Mouse (Mus musculus): Measurements from ENCODE around the gene 1700025G04Rik.

The 1700025G04Rik gene

DNA sequence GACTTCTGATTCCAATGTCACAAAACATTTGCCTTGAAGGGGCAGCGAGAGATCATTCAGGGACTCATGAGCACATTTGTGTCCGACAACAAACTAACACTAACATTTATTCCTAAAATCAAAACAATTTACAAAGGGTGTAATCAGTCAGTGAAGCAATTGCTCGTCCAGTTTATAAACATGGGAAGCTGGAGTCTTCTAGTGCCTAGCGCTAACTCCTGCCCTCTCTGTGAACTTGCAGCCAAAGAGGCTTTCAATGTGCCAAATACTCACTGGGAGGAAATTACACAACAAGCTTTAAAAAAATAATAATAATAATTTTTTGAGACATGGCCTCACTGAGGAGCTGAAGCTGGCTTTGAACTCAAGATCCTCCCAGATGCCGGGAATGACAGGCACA is 57.8 kb downstream of the 1700025G04Rik start:
- peak; percentile 86 for DNase-seq (ENCODE audit: low spot score)

DNA sequence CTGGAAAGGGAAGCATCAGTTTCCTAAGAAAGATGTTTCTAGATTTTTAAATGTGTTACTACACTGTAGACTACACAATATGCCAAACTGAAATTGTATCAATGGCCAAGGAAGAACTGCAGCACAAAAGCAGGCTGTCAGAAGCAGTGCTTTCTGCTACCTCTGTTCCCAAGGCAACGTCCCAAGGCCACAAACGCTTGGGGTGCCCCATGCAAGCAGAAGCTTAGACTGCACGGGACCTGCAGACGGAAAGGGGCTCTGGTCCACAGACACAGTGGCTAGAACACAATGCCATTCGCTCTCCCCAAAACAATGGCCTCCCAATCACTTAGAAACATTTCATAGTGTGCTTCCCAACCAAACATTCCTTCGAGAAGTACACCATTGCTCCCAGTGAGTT is 59.4 kb downstream of the 1700025G04Rik start:
- DNase-seq (ENCODE audit: low spot score): no peak

DNA sequence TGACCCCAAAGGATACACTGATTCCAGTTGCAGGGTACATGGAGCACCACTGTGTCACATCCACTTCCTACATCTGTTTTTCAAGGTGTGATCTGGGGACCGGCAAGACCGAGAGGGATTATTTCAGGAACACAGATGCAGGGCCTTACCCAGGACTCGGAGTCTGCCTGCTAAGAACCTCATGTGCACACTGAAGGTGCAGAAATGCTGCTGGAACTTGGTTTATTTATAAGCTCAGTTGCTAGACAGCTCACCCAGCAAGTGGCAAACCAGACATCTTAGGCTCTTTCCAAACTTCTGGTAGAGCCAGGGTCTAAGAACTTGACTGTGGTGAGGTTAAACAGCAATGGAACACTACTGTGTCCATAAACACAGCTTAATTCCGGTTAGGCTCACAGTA is 61.2 kb downstream of the 1700025G04Rik start:
- no peak for DNase-seq (ENCODE audit: low spot score)

DNA sequence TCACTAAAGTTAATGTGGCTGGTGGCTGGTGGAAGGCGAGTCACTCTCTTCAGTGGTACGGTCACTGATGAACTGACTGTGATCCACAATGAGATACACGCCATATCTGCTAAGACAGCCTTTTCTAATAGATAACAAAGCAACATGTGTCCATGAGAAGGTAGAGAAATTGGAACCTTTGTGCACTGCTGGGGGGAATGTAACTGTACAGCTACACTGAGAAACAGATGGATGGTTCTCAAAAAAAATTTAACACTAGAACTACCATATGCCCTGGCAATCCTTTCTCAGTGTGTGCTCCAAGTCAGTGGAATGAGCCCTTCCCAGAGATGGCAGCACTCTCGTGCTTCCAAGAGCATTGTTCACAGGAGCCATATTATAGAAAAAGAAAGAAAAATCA is 63.2 kb downstream of the 1700025G04Rik start:
- no peak for DNase-seq (ENCODE audit: low spot score)

DNA sequence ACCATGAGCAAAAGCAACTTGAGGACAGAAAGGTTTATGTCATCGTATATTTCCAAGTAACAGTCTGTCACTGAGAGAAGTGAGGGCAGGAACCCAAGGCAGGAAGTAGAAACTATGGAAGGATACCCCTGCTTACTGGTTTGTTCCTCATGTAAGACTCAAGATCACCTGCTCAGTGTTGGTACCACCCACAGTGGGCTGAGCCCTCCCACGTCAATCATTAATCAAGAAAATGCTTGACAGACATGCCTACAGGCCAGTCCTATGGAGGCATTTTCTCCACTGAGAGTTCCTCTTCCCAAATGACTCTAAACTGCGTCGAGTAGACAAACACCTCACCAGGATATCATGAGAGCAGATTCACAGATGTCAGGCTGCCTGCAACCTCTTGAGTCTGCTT is 64.6 kb downstream of the 1700025G04Rik start:
- no peak for DNase-seq (ENCODE audit: low spot score)

DNA sequence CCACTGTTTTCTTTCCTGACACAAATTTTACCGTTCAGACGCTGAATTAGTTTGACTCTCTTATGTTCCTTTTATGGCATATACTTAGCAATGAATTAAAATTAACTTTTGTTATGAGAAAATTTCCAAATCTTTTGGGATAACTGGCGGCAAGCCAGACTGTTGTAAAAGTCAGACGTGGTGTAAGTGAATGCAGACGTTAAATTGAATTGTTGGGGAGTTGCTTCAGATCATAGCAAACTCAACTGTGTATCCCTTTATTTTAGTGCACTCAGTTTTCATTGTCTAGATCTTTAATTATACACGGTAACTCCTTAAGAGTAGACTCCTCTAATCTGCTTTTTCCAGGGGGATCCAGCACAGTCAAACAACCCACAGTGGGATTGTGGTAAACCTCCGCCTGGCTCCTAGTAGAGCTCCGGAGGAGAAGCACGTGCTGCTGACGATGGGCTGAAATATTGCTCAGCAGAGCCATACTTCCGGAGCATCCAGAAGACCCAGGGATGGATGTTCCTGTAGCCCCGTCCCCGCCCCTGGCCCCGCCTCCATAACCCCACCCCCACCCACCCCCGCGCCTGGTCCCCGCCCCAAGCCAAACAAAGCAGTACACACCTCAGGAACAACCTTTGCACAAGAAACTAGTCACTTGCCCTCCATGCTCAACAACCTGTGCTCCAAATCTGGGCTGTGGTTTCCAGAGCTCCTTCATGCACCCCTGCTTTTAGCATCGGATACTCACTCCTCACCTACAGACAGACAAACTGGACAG is 65.7 kb downstream of the 1700025G04Rik start:
- DNase-seq (ENCODE audit: low spot score): peak; percentile 21

DNA sequence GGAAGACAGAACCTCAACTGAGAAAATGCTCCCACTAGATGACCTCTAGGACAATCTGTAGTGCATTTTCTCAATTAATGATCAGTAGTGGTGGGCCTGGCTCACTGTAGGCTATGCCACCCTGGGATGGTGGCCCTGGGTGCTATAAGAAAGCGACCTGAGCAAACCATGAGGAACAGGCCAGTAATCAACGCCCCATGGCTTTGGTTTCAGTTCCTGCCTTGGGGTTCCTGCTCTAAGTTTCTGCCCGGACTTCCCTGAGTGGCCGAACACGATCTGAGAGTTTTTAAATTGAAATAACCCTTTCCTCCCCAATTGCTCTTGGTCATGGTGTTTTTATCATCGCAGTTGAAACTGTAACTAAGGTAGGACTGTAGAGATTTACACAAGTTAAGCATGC is 69.1 kb downstream of the 1700025G04Rik start:
- no peak for DNase-seq (ENCODE audit: low spot score)

DNA sequence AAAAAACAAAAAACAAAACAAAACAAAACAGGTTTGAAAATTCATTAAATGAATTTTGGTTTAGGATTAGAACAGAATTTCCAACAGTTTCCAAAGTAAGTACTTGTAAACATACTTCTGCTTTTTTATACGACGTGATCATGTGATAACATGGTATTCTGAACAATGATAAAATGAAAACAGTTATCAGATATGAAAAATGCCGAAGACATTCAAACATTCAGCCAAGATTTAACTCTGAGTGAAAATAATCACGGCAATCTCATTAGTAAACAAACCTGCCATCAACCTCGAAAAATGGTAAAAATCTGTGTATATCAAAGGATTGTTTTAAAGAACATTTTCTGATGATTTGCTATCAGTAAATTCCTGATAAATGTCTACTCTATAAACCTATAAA is 69.9 kb downstream of the 1700025G04Rik start:
- DNase-seq (ENCODE audit: low spot score): no peak

DNA sequence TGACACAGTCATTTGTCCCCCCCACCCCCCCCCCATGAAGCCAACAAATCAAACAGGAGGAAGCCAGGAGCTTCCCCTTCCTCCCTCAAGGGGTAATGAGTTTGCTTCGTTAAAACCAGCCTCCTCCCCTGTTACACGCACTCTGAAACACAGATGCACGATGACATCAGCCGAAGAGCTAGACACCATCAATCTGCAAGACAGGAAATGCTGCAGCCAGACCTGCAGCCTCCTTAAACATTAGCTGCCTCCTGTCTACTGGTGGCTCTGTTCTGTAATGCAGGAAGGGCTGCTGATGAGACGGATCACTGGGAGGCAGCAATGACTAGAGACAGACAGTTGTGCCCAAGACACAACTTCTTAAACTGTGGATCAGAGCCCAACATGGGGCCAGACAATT is 70.7 kb downstream of the 1700025G04Rik start:
- DNase-seq (ENCODE audit: low spot score): no peak

DNA sequence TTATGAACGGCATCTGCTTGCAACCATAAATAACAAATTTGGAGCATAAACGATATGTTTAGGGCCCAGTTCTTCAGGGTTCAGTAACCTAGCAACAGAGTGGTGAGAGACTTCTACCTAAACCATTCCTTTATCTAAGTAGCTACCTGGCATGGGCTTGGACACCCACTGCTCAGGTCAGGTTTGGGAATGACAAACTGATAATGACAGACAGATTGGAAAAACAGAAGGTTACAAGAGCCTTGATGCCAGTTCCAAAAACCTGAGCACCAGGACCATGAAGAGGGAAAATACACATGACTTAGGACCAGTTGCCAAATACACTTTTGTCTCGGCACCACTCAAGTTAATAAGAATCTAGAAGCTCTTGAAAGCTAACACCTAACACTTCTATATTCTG is 71.6 kb downstream of the 1700025G04Rik start:
- no peak for DNase-seq (ENCODE audit: low spot score)

DNA sequence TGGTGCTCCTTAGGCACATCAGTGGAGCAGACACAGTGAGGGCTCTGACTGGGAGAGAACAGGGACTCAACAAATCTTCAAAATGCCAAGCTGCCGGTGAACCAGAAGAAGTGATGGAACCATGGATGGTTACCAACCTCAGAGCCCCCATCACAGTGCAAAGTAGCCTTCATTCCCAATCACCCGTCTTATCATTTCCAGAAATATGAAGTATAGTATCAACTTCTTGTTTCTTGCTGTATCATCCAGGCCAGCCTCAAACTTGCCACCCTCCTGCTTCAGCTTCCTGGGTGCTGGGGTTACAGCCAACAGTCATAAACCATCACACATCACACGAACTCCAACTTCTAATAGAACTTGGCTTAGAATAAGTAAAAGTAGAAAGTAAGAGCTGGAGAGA is 73.3 kb downstream of the 1700025G04Rik start:
- no peak for DNase-seq (ENCODE audit: low spot score)

DNA sequence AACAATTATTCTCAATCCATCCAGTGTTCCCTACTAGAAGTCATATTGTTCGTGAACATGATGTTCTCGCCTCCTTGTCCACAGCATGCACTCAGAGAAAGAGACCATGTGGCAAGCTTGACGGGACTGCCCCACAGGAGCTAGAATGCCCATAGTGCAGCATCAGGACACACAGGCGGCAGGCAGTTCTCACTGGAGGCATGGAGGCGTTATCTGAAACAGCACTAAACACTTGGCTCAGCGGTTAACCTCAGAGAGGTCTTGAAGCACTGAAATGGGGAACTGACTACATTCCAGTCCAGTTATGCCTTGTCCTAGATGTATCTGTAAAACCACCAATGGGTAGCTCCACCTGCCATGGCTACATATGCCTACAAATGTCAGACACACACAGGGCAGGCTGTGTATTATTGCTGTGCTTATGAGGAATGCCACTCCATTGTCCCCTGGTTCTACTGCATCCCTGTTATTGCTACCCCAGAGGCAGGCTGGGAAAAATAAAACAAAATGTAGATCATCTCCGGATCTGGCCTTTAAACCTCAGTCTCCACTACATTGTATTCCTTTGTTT is 74.3 kb downstream of the 1700025G04Rik start:
- DNase-seq (ENCODE audit: low spot score): no peak

DNA sequence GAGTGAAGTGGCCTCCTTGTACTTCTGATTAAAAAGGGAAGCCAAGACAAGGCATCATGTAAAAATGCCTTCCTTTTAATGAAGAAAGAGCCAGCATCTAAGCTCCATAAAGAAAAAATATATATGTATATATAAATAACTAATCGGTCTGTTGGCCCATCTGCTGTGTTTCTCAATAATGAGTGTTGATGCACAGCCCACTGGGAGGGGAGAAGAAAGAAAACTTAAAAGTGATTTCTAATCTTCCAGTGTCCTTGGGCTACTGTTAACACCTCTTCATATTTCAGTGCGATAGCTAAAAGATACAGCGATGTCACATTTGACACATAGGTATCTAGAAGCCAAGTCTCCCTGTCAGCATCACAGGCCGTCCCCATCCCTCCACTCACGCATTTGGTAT is 78.2 kb downstream of the 1700025G04Rik start:
- DNase-seq (ENCODE audit: low spot score): no peak

DNA sequence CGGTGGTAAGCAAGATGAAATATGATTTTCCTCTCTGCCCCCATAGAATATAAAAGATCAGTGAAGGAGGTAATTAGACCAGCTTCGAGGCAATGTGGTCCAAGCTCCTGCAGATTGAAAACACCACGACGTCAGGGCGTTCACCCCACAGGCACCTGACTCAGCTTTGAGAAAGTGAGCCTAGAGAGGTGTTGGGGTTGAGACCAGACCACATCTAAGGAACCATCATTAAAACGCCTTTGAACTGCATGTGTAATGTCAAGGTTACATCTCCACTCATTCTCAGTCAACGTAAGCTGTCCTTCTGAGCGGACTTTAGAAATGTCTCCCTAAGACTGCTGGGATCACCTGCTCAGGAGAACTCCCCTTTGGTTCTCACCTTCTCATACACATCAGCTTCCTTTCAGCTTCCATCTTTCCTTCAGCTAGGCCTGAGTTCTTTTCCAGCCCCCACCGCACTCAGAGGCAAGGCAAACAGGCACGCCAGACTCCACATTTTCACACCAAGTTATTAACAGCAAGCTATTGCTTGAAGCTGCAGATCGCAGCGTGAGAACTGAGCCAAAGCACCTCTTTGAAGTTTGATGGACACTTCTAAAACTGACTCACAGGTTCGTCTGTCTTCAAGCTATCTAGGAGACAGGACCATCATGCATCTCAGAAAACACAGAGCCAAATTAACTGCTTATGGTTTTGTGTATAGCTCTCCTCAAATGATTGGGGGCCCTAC is 79.5 kb downstream of the 1700025G04Rik start:
- no peak for DNase-seq (ENCODE audit: low spot score)

DNA sequence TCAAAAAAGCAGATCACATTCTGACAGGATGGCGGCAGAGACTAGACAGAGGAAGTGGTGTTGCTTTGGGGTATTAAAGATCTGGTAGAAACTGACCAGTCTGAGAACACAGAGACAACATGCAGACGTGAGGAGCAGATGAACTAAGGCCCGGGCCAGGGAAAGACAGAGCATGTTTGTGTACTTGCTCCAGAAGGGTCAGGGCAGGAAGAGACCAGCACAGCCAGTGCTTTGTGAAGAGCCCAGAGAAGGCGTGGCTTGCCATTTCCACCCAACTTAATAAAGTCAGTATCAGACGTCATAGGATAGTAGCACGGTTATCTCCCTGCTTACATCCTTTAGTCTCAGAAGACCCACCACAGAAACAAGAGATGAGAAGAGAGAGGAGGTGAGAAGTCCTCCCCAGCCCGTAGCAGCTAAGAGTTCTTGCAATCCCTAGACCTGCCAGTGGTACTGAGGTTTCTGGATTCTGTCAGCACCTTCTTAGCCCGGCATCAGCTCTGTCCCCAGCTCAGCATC is 81.4 kb downstream of the 1700025G04Rik start:
- no peak for DNase-seq (ENCODE audit: low spot score)

DNA sequence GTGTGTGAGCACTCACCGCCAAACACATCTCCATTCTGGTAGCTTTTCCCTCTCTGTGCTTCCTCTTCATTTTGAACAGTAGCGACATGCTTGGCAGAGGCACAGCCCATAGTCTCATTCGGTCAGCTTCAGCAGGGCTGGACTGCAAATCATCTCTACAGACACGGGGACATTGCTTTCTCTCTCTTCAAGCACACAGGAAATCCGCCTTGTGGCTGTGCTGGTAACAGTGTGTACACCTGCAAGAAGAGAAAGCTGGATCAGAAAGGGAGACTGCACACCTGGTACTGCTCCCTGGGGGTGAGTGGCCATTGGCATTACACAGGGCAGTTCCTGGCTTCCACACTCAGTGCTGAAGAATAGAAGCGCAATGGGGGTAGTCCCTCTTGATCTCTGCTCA is 83.4 kb downstream of the 1700025G04Rik start:
- DNase-seq (ENCODE audit: low spot score): no peak

DNA sequence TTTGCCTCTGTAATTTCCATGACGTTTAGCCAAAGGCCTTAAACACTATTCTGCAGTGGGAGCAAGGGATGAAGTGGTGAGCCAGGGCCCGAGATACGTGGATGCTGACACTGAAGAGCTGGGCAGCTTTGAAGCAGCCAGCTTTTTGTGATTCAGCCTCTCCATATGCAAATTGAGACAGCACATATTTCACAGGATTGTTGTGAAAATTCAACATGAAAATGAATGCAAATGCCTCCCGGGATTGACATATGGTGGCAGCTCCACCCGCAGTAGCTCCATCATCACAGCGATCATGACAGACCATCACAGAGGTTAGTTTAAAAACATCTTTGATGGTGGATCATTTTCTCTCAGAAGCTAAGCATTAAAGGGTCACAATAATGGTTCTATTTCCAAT is 85.4 kb downstream of the 1700025G04Rik start:
- no peak for DNase-seq (ENCODE audit: low spot score)

DNA sequence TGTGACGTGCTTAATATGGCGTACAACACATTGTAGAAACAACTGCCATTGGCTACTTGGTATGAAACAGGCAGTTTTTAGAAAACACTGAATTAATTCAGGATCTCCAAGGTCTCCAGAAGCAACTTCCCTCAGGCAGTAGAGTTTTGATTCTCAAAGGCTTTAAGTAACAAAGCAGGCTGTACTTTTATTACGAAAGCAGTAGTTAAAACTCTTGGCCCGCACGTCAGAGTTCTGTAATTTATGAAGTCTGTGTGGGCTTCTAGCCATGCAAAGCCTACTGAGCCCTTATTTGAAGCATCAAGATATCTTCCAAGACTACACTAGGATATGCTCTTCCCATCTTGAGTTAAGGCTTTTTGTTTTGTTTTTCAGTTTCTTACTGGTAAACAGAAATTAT is 89.5 kb downstream of the 1700025G04Rik start:
- DNase-seq (ENCODE audit: low spot score): no peak

DNA sequence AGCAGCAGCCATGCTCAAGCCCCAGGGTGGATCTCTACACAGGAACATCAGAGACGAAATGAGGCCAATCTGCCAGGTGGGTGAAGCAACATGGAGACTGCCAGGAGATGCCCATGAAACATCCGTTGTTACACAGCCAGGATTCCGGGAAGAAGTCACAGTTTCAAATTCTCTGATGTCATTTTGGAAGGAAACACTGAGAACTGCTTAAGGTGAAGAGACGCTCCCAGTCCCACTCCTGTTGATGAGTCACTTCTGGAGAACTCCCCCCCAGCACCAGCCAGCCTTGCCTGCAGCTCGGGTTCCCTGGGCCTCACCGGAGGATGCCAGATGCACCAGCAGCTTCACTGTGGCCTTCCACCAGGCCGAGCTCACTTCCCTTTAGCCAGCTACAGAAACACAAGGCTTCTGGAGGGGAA is 90.5 kb downstream of the 1700025G04Rik start:
- DNase-seq (ENCODE audit: low spot score): no peak

DNA sequence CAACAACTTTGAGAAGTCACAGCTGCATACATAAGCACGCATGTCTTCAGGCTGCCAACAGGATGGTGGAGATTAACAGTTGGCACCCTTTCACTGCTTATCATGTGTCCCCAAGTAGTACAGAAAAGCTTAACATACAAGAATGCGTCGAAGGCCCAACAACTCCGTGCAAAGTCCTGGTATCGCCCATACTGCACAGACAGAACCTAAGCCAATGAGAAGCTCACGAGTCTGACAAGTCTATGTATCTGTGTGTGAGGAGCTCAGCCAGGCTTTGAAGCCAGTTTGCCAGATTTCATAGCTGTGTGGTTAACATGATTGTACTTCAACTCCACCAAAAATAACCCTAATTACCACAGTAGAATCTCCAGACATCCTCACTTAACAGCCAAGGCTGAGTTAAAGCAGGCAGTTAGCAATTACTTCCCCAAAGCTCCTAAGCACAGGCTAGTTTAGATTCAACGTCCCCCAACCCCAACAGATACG is 91.2 kb downstream of the 1700025G04Rik start:
- no peak for DNase-seq (ENCODE audit: low spot score)

DNA sequence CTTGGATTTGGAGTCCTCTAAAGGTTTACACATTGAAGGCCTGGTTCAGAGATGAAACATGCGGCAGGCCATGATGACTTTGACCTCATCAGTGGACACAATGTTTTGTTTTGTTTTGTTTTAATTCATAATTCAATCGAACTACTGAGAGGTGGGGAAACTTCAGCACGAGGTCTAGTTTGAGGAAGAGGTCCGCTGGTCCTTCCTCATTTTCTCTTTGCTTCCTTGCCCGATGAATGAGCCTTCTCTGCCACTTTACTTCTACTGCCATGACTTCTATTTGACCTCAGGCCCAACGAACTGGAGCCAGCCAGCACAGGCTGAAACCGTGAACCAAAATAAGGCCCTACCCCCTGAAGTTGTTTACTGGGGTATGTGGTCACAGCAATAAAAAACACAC is 92.3 kb downstream of the 1700025G04Rik start:
- no peak for DNase-seq (ENCODE audit: low spot score)

DNA sequence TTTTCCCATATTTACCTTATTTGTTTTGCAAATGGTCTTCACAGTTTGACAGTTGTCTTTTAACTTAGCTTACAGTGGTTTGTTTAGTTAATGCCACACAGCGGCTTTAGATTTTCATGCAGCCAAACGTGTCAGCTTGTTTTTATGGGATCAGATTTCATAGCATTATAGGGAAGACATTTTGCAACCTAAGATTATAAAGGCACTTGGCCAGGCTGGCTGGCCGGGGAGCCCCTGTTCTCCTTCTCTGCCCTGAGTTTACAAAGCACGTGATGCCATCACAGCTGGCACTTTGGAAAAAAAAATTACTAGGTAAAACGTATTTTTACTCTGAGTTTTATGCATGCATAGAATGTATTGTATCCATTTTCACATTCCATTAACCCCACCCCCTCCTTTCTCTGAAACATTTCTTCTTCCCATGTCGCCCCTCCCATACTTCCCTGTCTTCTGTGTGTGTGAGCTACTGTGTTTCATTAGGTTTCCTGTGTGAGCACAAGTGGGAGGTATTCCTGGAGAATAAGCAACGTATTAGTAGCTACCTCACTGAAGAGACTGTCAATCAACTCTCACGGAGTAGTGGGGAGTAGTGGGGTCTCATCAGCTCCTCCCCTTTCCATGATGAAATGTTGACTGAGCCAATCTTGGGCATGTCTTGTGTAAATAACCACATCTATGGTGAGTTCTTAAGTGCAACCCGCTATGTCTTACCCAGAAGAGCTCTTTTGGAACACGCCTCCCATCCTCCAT is 93.8 kb downstream of the 1700025G04Rik start:
- peak; percentile 4 for DNase-seq (ENCODE audit: low spot score)
